Mouse (Mus musculus) monocyte, adult 59 days (primary cell): ENCODE data around the gene Hist1h1e. TPM values are rescaled to one million over a fixed set of nuclear protein-coding genes. Genes with fewer than 3 reads are reported as not detected.

Source experiments
- total RNA-seq, 2 experiments: library from RNA; stranded (reverse); gene quantifications; one replicate each; pipeline ENCODE4 v1.2.4; 2023

Gene Hist1h1e
- 100 to 1,000 TPM; 580 to 629 TPM for total RNA-seq

GRCm38 (mm10) chr13:23622175-23622671, at the start of gene Hist1h1e:
Hist1h1e (minus strand) TSS chr13:23622558.

GRCm38 (mm10) chr13:23620733-23621531, 1.4 kb downstream of the Hist1h1e start, which contains the start of gene Hist1h2be:
Hist1h2be (minus strand) TSS chr13:23621124.

DNA sequence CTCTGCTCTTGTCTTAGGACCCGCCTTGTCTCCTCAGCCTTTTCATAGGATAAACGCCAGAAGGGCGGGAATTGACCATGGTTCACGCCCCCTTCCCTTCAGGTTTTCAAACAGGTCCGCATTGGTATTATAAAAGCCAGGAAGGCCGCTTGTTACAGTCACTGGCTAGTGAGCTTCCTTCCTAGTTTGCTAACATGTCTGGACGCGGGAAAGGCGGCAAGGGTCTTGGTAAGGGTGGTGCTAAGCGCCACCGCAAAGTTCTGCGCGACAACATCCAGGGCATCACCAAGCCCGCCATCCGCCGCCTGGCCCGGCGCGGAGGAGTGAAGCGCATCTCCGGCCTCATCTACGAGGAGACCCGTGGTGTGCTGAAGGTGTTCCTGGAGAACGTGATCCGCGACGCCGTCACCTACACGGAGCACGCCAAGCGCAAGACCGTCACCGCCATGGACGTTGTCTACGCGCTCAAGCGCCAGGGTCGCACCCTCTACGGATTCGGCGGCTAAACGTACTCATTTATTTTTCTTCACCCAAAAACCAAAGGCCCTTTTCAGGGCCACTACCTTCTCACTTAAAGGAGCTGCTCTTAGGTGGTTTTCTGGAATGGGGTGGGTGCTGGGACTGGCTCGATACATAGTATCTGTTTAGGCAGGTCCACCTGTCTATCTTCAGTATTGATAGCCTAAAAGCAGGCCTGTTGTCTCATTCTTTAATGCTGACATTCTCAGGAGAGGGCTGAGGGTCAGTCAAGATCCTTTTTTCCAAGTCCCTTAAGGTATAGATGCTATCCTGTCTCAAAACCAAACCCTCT, 40.7 kb downstream of the Hist1h1e start, which contains the start of gene Hist1h4d:
TSS of gene Hist1h4d (plus strand) at position 191 of the 811 bp plus-strand sequence.

GRCm38 (mm10) chr13:23575271-23575851, 47.0 kb downstream of the Hist1h1e start, which contains the start of gene Hist1h3d:
Hist1h3d (plus strand) TSS chr13:23575763.

DNA sequence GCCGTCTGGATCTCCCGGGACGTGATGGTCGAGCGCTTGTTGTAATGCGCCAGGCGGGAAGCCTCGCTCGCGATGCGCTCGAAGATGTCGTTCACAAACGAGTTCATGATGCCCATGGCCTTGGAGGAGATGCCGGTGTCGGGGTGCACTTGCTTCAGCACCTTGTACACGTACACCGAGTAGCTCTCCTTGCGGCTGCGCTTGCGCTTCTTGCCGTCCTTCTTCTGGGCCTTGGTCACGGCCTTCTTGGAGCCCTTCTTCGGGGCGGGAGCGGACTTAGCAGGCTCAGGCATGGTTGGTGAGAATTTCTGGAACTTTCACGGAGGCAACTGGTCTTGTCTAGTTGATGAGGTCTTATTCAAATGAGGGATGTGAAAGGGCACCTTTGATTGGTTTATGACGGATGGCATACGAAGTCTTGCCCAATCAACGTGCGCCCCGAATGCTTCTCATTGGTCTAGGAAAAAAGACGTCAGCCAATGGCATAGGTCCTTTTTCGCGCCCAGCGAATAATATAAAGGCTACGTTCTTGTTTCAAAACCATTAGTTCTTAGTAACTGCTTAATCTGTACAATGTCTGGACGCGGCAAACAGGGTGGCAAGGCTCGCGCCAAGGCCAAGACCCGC, 48.3 kb downstream of the Hist1h1e start, which contains the start of the genes Hist1h2bf and Hist1h2ad:
TSS of gene Hist1h2bf (minus strand) at position 299 of the 627 bp plus-strand sequence.
TSS of gene Hist1h2ad (plus strand) at position 484 of the 627 bp plus-strand sequence.

DNA sequence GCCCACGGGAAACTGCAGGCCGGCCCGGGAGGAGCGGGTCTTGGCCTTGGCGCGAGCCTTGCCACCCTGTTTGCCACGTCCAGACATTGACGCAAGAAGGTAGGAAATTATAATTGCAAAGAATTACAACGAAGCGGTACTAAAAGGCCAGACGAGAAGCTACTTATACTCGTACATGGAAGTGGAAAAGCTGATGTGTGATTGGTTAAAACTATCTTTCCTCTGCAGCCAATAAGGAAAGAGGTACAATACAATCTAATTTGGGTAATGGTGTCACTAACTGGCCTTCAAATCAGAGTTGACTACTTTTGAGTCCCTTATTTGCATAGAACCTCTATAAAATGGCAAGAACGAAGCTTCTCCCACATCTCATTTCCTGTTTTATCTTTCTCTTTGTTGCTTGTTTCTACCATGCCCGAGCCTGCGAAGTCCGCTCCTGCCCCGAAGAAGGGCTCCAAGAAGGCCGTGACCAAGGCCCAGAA, 51.3 kb downstream of the Hist1h1e start, which contains the start of the genes Hist1h2ae and Hist1h2bg:
TSS of gene Hist1h2ae (minus strand) at position 199 of the 482 bp plus-strand sequence.
TSS of gene Hist1h2bg (plus strand) at position 375 of the 482 bp plus-strand sequence.

Other genes starting within 250 kb of the Hist1h1e start
- gene Abt1, start 198.7 kb downstream of the Hist1h1e start, total RNA-seq: 1 to 10 TPM; 8.0 to 9.6 TPM
- gene Btn1a1, start 156.7 kb downstream of the Hist1h1e start, total RNA-seq: not detected
- gene Btn2a2, start 133.7 kb downstream of the Hist1h1e start, total RNA-seq: not detected
- 100 to 1,000 TPM; 288 to 289 TPM for gene Hist1h4h, start 91.5 kb downstream of the Hist1h1e start, total RNA-seq
- 10 to 100 TPM; 13.0 to 16.8 TPM for gene Hist1h2af, start 88.7 kb downstream of the Hist1h1e start, total RNA-seq
- 1 to 10 TPM; 4.0 to 7.1 TPM for gene Hist1h3g, start 87.1 kb downstream of the Hist1h1e start, total RNA-seq
- 1 to 10 TPM; 5.8 to 8.7 TPM for gene Hist1h2bh, start 79.2 kb downstream of the Hist1h1e start, total RNA-seq
- gene Hist1h3f, start 78.5 kb downstream of the Hist1h1e start, total RNA-seq: 10 to 100 TPM; 46.7 to 47.0 TPM
- gene Hist1h4f, start 70.9 kb downstream of the Hist1h1e start, total RNA-seq: 100 to 1,000 TPM in 1 of 2 experiments, 10 to 100 TPM in 1; 82.9 to 103 TPM
- gene Hist1h1d, start 69.3 kb downstream of the Hist1h1e start, total RNA-seq: 10 to 100 TPM; 41.3 to 48.8 TPM
- 100 to 1,000 TPM; 229 to 249 TPM for gene Hist1h3e, start 60.2 kb downstream of the Hist1h1e start, total RNA-seq
- 10 to 100 TPM; 17.9 to 24.4 TPM for gene Hist1h2ae, start 51.3 kb downstream of the Hist1h1e start, total RNA-seq
- 100 to 1,000 TPM; 418 to 452 TPM for gene Hist1h2bg, start 51.2 kb downstream of the Hist1h1e start, total RNA-seq
- gene Hist1h2bf, start 48.4 kb downstream of the Hist1h1e start, total RNA-seq: 100 to 1,000 TPM; 146 to 182 TPM
- 10 to 100 TPM; 32.0 to 39.2 TPM for gene Hist1h2ad, start 48.2 kb downstream of the Hist1h1e start, total RNA-seq
- 10 to 100 TPM; 24.7 to 26.8 TPM for gene Hist1h3d, start 46.8 kb downstream of the Hist1h1e start, total RNA-seq
- 100 to 1,000 TPM; 179 to 193 TPM for gene Hist1h4d, start 41.0 kb downstream of the Hist1h1e start, total RNA-seq
- 10 to 100 TPM; 24.2 to 27.4 TPM for gene Hist1h2be, start 1.4 kb downstream of the Hist1h1e start, total RNA-seq
- 10 to 100 TPM; 16.6 to 18.1 TPM for gene Hist1h2ac, start 61.4 kb upstream of the Hist1h1e start, total RNA-seq
- gene Hist1h2bc, start 61.6 kb upstream of the Hist1h1e start, total RNA-seq: 10 to 100 TPM; 36.5 to 38.0 TPM
- gene Hist1h1t, start 73.3 kb upstream of the Hist1h1e start, total RNA-seq: under 1 TPM in 1 of 2 experiments, not detected in 1; 0.73 TPM
- gene Hist1h4c, start 75.9 kb upstream of the Hist1h1e start, total RNA-seq: 100 to 1,000 TPM; 164 to 221 TPM
- gene Hfe, start 88.3 kb upstream of the Hist1h1e start, total RNA-seq: 100 to 1,000 TPM; 136 to 146 TPM
- 1,000 to 10,000 TPM; 1,025 to 1,075 TPM for gene Hist1h1c, start 116.2 kb upstream of the Hist1h1e start, total RNA-seq
- 1 to 10 TPM; 5.7 to 5.9 TPM for gene Hist1h3c, start 123.0 kb upstream of the Hist1h1e start, total RNA-seq
- gene Hist1h2bb, start 124.2 kb upstream of the Hist1h1e start, total RNA-seq: 10 to 100 TPM; 58.8 to 70.5 TPM
- 10 to 100 TPM; 44.8 to 51.5 TPM for gene Hist1h2ab, start 128.6 kb upstream of the Hist1h1e start, total RNA-seq
- gene Hist1h3b, start 129.7 kb upstream of the Hist1h1e start, total RNA-seq: 10 to 100 TPM; 32.0 to 33.9 TPM
- 100 to 1,000 TPM in 1 of 2 experiments, 10 to 100 TPM in 1; 84.1 to 109 TPM for gene Hist1h4b, start 134.5 kb upstream of the Hist1h1e start, total RNA-seq
- 100 to 1,000 TPM; 158 to 172 TPM for gene Hist1h4a, start 138.7 kb upstream of the Hist1h1e start, total RNA-seq
- gene Hist1h3a, start 139.8 kb upstream of the Hist1h1e start, total RNA-seq: 100 to 1,000 TPM; 333 to 340 TPM
- gene Hist1h1a, start 141.1 kb upstream of the Hist1h1e start, total RNA-seq: 10 to 100 TPM; 34.1 to 37.9 TPM
- not detected for gene Trim38, start 147.4 kb upstream of the Hist1h1e start, total RNA-seq
- gene Slc17a2, start 184.4 kb upstream of the Hist1h1e start, total RNA-seq: not detected
- gene Slc17a3, start 216.9 kb upstream of the Hist1h1e start, total RNA-seq: not detected
- gene Slc17a1, start 245.2 kb upstream of the Hist1h1e start, total RNA-seq: not detected